7 mouse cellular contexts compared by ENCODE assay signal in the genomic region with DNA sequence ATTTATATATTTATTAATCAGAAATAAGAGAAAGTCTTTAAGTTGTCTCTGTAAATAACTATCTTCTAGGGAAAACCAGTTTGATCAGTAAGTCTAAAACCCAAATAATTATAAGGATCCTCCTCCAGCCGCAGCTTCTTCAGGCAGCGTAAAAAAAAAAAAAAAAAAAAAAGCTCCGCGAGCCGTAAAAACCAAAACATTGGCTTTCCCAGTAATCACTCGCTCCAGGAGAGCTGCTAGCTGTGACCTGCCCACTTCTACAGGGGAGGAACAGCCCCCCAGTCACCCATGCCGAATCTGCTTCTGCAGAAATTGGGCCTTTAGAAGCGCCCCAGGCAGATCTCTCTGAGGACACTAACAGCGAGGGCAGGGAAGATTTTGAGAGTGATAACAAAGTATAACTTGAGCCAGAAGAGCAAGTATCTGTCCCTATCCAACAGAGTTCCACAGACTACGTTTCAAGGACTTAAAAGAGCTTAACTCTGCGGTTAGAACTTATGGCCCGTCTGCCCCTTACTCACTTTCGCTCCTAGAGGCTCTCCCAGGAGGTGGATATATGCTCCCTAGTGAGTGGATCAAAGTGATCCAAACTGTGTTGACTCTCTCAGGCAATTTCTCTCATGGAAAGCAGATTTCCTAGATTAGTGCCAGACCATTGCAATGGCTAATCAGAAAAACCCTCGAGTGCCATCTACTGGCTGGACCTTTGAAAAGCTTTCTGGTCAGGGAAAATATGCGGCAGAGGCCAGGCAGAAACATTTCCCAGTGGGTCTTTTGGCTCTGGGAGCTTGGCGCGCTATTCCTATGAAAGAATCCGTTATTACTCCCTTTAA.
A peak's percentile ranks its signal among the peaks of the same experiment; 100 is the strongest.
DNase-seq lines count a peak whose midpoint lies in the region; ATAC-seq and TF ChIP-seq lines count a peak whose summit lies in the region.

No protein-coding gene starts in this region.

- TF ChIP-seq POLR2A in brain, embryonic 14.5 days (IDR thresholded peaks at IDR 0.05; ENCODE audit: borderline replicate concordance, extremely low read depth, insufficient read depth, insufficient read length, poor library complexity, severe bottlenecking): no peak

- DNase-seq in Muller cell, postnatal 12 days (ENCODE audit: inconsistent ontology term): peak; percentile 46
- DNase-seq in brain, embryonic 14.5 days (ENCODE audit: low read depth): peak; percentile 17
- peak; percentile 40 for DNase-seq in fibroblast of lung, adult 2 months (ENCODE audit: low read depth)
- DNase-seq in heart, postnatal 36 days: peak; percentile 70 to 71
- DNase-seq in layer of hippocampus, postnatal 10 days (ENCODE audit: low spot score in 2 of 2): peak; percentile 79 to 85
- peak; percentile 73 for DNase-seq in lung, postnatal 0 days (ENCODE audit: low spot score)

- TF ChIP-seq EP300 in lung, postnatal 0 days (IDR thresholded peaks at IDR 0.05): no peak

- peak; percentile 28; the same call in 1 of the 2 replicates for ATAC-seq in lung, postnatal 0 days
- peak; percentile 67; the same call in 1 of the 2 replicates for ATAC-seq in stomach, embryonic 14.5 days (ENCODE audit: insufficient number of reproducible peaks, insufficient read depth, low FRiP score, low read depth)

- intact Hi-C loops in heart, postnatal 36 days (cut with DNase I): loop anchor here (5.0 kb wide), 2 partner anchors 205 to 860 kb away; no protein-coding TSS in a partner anchor

- peak; percentile 38; the same call in 1 of the 2 replicates for TF ChIP-seq CTCF in brain, embryonic 14.5 days (IDR thresholded peaks at IDR 0.05; ENCODE audit: borderline replicate concordance, extremely low read depth, insufficient read depth, insufficient read length)
- peak; percentile 74 for TF ChIP-seq CTCF in lung, postnatal 0 days (IDR thresholded peaks at IDR 0.05)

- H3K4me2 ChIP-seq in lung, postnatal 0 days (replicated peaks; ENCODE audit: low read depth, low read length): peak overlapping the region; percentile 42
- H3K4me2 ChIP-seq in stomach, embryonic 14.5 days (replicated peaks; ENCODE audit: low read depth, low read length): peak overlapping the region; percentile 34; the same call in 1 of the 2 replicates

- H3K9me3 ChIP-seq in lung, postnatal 0 days (ENCODE audit: low read length): no peaks in the 10 kb centered on the region
- H3K9me3 ChIP-seq in stomach, embryonic 14.5 days (ENCODE audit: control insufficient read depth, low read depth, low read length): no peaks in the 10 kb centered on the region

- H3K4me3 ChIP-seq in lung, postnatal 0 days (ENCODE audit: low read depth, low read length): peak overlapping the region; percentile 15; the same call in 1 of the 2 replicates
- peak overlapping the region; percentile 7; the same call in 1 of the 2 replicates for H3K4me3 ChIP-seq in stomach, embryonic 14.5 days (ENCODE audit: low read depth, low read length)

- peak overlapping the region; percentile 29; the same call in 1 of the 2 replicates for H3K9ac ChIP-seq in lung, postnatal 0 days (replicated peaks; ENCODE audit: low read depth)
- H3K9ac ChIP-seq in stomach, embryonic 14.5 days (replicated peaks; ENCODE audit: low read depth, low read length): no peak overlapping the region

- no peak overlapping the region for H3K27ac ChIP-seq in lung, postnatal 0 days (ENCODE audit: low read length)
- H3K27ac ChIP-seq in stomach, embryonic 14.5 days (ENCODE audit: low read length): no peak overlapping the region

- 35% methylated on average over 18 of the region's 18 CpGs for WGBS in lung, postnatal 0 days
- WGBS in stomach, embryonic 14.5 days: 42% methylated on average over 18 of the region's 18 CpGs

- H3K4me1 ChIP-seq in lung, postnatal 0 days (ENCODE audit: insufficient read depth, low read depth, low read length): no peaks in the 10 kb centered on the region
- no peaks in the 10 kb centered on the region for H3K4me1 ChIP-seq in stomach, embryonic 14.5 days (ENCODE audit: control insufficient read depth, insufficient read depth, low read length)

- no peaks in the 10 kb centered on the region for H3K27me3 ChIP-seq in lung, postnatal 0 days (replicated peaks; ENCODE audit: insufficient read depth, low read length)
- no peaks in the 10 kb centered on the region for H3K27me3 ChIP-seq in stomach, embryonic 14.5 days (ENCODE audit: control insufficient read depth, insufficient read depth, low read length)

- no peaks in the 10 kb centered on the region for H3K36me3 ChIP-seq in lung, postnatal 0 days (ENCODE audit: insufficient read depth, low read length)
- H3K36me3 ChIP-seq in stomach, embryonic 14.5 days (ENCODE audit: control insufficient read depth, insufficient read depth, low read length): no peaks in the 10 kb centered on the region

Comparison
In these comparisons a context has a peak if more than half of its experiments do, and no peak if none do; other contexts are left out.
1. DNase-seq: peak in every context shown above with its lines; median percentile 82 in layer of hippocampus, postnatal 10 days; 73 in lung, postnatal 0 days; 70 in heart, postnatal 36 days; 46 in Muller cell, postnatal 12 days; 40 in fibroblast of lung, adult 2 months; 17 in brain, embryonic 14.5 days.